Mouse (Mus musculus): Measurements from ENCODE around the gene Car11. TPM values are rescaled to one million over a fixed set of nuclear protein-coding genes. Genes with fewer than 3 reads are reported as not detected.
A peak's percentile ranks its signal among the peaks of the same experiment; 100 is the strongest.
"Not testable (repeated sequence)": the region's sequence is repeated elsewhere in the genome, so short reads cannot be mapped to it uniquely, and the experiment has no call there.

Car11 gene
- polyA plus RNA-seq (2017; shearing (Covaris generic)), result 1 to 10 TPM; 1.2 to 1.3 TPM

GRCm38 (mm10) chr7:45699523-45700141 is at the start of gene Car11:
TSS of gene Car11 (plus strand) at chr7:45699843.
- ATAC-seq, result no peak

- not testable (repeated sequence) for ATAC-seq
Measured at GRCm38 (mm10) chr7:45650484-45650883, 49.2 kb upstream of the Car11 start.

GRCm38 (mm10) chr7:45654424-45655047 is 45.1 kb upstream of the Car11 start:
- no peak for ATAC-seq

- no peak for ATAC-seq
Measured at GRCm38 (mm10) chr7:45660746-45661478, 38.7 kb upstream of the Car11 start.

GRCm38 (mm10) chr7:45661702-45662101 is 37.9 kb upstream of the Car11 start:
- ATAC-seq, result not testable (repeated sequence)

GRCm38 (mm10) chr7:45665303-45666138 is 34.1 kb upstream of the Car11 start:
- ATAC-seq, result no peak

- ATAC-seq, result no peak
Measured at GRCm38 (mm10) chr7:45666161-45666560, 33.5 kb upstream of the Car11 start, which contains the start of gene Fut2. TSS of gene Fut2 (minus strand) at chr7:45666394.

GRCm38 (mm10) chr7:45667761-45668160 is 31.9 kb upstream of the Car11 start:
- ATAC-seq, result no peak

GRCm38 (mm10) chr7:45668921-45669320 is 30.7 kb upstream of the Car11 start:
- ATAC-seq, result no peak

- ATAC-seq, result no peak
Measured at GRCm38 (mm10) chr7:45677627-45678295, 21.9 kb upstream of the Car11 start.

- no peak for ATAC-seq
Measured at GRCm38 (mm10) chr7:45678513-45678912, 21.1 kb upstream of the Car11 start.

- no peak for ATAC-seq
Measured at GRCm38 (mm10) chr7:45679966-45680621, 19.5 kb upstream of the Car11 start.

GRCm38 (mm10) chr7:45681046-45681736 is 18.5 kb upstream of the Car11 start:
- ATAC-seq, result peak; percentile 70

- peak; percentile 80 for ATAC-seq
Measured at GRCm38 (mm10) chr7:45682144-45683126, 17.2 kb upstream of the Car11 start.

GRCm38 (mm10) chr7:45683396-45684050 is 16.1 kb upstream of the Car11 start, which contains the start of gene Ntn5:
TSS of gene Ntn5 (plus strand) at chr7:45684022.
- no peak for ATAC-seq

GRCm38 (mm10) chr7:45685811-45686210 is 13.8 kb upstream of the Car11 start:
- ATAC-seq, result no peak

- no peak for ATAC-seq
Measured at GRCm38 (mm10) chr7:45686841-45687240, 12.8 kb upstream of the Car11 start.

GRCm38 (mm10) chr7:45689099-45689498 is 10.5 kb upstream of the Car11 start:
- no peak for ATAC-seq

- no peak for ATAC-seq
Measured at GRCm38 (mm10) chr7:45689800-45690199, 9.8 kb upstream of the Car11 start.

All from CD4-positive, CD25-positive, alpha-beta regulatory T cell, adult 4 months (primary cell).